ENCODE assay signal across 17 mouse cellular contexts in the genomic region with DNA sequence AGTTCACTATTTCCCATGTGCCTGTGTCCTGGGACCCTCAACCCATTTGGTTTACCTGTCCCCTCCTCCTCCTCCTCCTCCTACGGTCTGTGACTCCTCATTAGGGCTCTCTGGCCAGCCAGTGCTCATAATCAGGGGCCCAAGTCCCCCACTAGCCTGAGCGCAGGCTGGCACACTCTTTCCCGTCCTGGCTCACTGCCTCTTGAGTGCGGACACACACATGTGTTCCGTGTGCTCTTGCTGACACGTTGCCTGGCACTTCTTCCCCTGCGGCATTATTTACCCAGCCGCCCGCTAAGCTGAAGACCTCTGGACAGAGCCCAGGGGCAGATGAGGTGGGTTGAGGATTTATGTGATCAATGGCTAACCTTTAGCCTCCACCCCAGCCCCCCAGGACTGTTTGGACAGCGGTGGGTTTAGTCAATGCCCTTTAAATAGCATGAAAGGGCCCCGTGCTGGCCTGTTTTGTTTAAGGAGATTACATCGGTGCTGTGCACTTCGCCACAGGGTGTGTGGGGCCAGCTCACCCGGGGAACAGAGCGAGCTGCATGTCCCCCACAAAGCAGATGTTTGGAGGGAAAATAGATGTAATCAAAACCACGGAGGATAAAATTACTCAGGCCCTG. TPM values are rescaled to one million over a fixed set of nuclear protein-coding genes. Genes with fewer than 3 reads are reported as not detected.
A peak's percentile ranks its signal among the peaks of the same experiment; 100 is the strongest.
DNase-seq lines count a peak whose midpoint lies in the region; ATAC-seq and TF ChIP-seq lines count a peak whose summit lies in the region.
"Had no signal": no experiment of that assay in that cellular context is flagged by ENCODE, and none has a peak within 500 bp of the region (broad histone marks: within the 10 kb centered on the region; RNA-seq: fewer than 3 reads in every experiment).

No protein-coding gene starts in this region.

- H3K4me3 ChIP-seq in heart, embryonic 10.5 days, result no peak overlapping the region
- H3K4me3 ChIP-seq in midbrain, embryonic 12.5 days, result no peak overlapping the region
- H3K4me3 ChIP-seq in left cerebral cortex, adult 2 months, result no peak overlapping the region
- H3K4me3 ChIP-seq: forebrain, embryonic 15.5 days; intestine, embryonic 15.5 days; neural tube, embryonic 12.5 days had no signal

- H3K4me1 ChIP-seq in heart, embryonic 10.5 days, result peaks cover 25% of the 10 kb centered on the region
- peaks cover 9% of the 10 kb centered on the region for H3K4me1 ChIP-seq in midbrain, embryonic 12.5 days

- intact Hi-C loops in heart, postnatal 14 days (cut with DNase I), result loop anchor here (5.0 to 10.0 kb wide), 2 partner anchors 240 to 458 kb away; no protein-coding TSS in a partner anchor
- intact Hi-C loops in left cerebral cortex, adult 2 months (cut with DNase I), result no loop called here

- peak overlapping the region; percentile 29; the same call in 1 of the 2 replicates for H3K27ac ChIP-seq in heart, embryonic 10.5 days
- H3K27ac ChIP-seq in midbrain, embryonic 12.5 days (replicated peaks), result no peak overlapping the region
- no peak overlapping the region for H3K27ac ChIP-seq in left cerebral cortex, adult 2 months
- H3K27ac ChIP-seq: forebrain, embryonic 15.5 days; intestine, embryonic 15.5 days; neural tube, embryonic 12.5 days had no signal

- H3K9ac ChIP-seq in midbrain, embryonic 12.5 days (replicated peaks), result peak overlapping the region; percentile 24; the same call in 1 of the 2 replicates
- H3K9ac ChIP-seq: forebrain, embryonic 15.5 days; intestine, embryonic 15.5 days; neural tube, embryonic 12.5 days had no signal

- no peak for TF ChIP-seq CTCF in left cerebral cortex, adult 2 months (IDR thresholded peaks at IDR 0.05)

- no peaks in the 10 kb centered on the region for H3K36me3 ChIP-seq in heart, embryonic 10.5 days
- H3K36me3 ChIP-seq in midbrain, embryonic 12.5 days, result no peaks in the 10 kb centered on the region
- H3K36me3 ChIP-seq: forebrain, embryonic 15.5 days; intestine, embryonic 15.5 days; neural tube, embryonic 12.5 days had no signal

- H3K27me3 ChIP-seq in heart, embryonic 10.5 days (ENCODE audit: insufficient read depth, poor library complexity, severe bottlenecking), result peaks cover 24% of the 10 kb centered on the region
- peaks cover 94% of the 10 kb centered on the region for H3K27me3 ChIP-seq in midbrain, embryonic 12.5 days
- H3K27me3 ChIP-seq: neural tube, embryonic 12.5 days had no signal

- peak overlapping the region; percentile 13; the same call in 1 of the 2 replicates for H3K4me2 ChIP-seq in midbrain, embryonic 12.5 days (replicated peaks)
- H3K4me2 ChIP-seq: forebrain, embryonic 15.5 days; intestine, embryonic 15.5 days; neural tube, embryonic 12.5 days had no signal

- no peaks in the 10 kb centered on the region for H3K9me3 ChIP-seq in heart, embryonic 10.5 days
- H3K9me3 ChIP-seq in midbrain, embryonic 12.5 days, result no peaks in the 10 kb centered on the region
- H3K9me3 ChIP-seq: forebrain, embryonic 15.5 days; intestine, embryonic 15.5 days; neural tube, embryonic 12.5 days had no signal

- WGBS in heart, embryonic 10.5 days, result 49% methylated on average over 16 of the region's 16 CpGs
- 6% methylated on average over 16 of the region's 16 CpGs for WGBS in midbrain, embryonic 12.5 days

- no peak for ATAC-seq in midbrain, embryonic 12.5 days (ENCODE audit: low FRiP score, low read depth)
- ATAC-seq: forebrain, embryonic 15.5 days; intestine, embryonic 15.5 days had no signal

- no peak for DNase-seq in heart, embryonic 10.5 days (ENCODE audit: low spot score)
- no peak for DNase-seq in heart, postnatal 14 days
- DNase-seq in embryo, embryonic 9.5 days (ENCODE audit: extremely low spot score), result peak; percentile 51
- DNase-seq in liver, result peak; percentile 55
- no peak for DNase-seq in lung, postnatal 14 days
- DNase-seq in cerebellum, adult 8-10 months, result no peak
- no peak for DNase-seq in left cerebral cortex, adult 2 months (ENCODE audit: extremely low spot score in 1 of 2, low spot score in 2 of 2)
- DNase-seq: cerebellum, adult 9-10 months; kidney, postnatal 14 days; lung, postnatal 36 days; thymus, adult 18-20 months had no signal

RNA-seq across cellular contexts. Expression of gene Alx4, which starts 20.2 kb away (rescaled TPM):
- polyA plus RNA-seq in heart, embryonic 10.5 days (2016; fragmentation: Nextera tagmentation; extraction: Ambion mirVana), result 0.83 and 3.6 TPM in 2 replicates
- under 1 TPM; 0.10 to 0.15 TPM for total RNA-seq in heart, postnatal 14 days (2021)
- 4.2 and 5.7 TPM in 2 replicates for polyA plus RNA-seq in midbrain, embryonic 12.5 days (2016; fragmentation: Nextera tagmentation; extraction: Ambion mirVana)
- total RNA-seq in left cerebral cortex, adult 2 months (2021), result 1 to 10 TPM in 1 of 2 experiments, under 1 TPM in 1; 0.75 to 1.3 TPM
- total RNA-seq: hematopoietic stem cell, adult 5-6 weeks; liver, adult 2 months had no signal
- polyA plus RNA-seq: liver, adult 2 months had no signal

Comparison
In these comparisons a context has a peak if more than half of its experiments do, and no peak if none do; other contexts are left out.
1. DNase-seq: peak in embryo, embryonic 9.5 days (single experiment) and liver (single experiment); none in heart, embryonic 10.5 days (single experiment), heart, postnatal 14 days (0 of 2), lung, postnatal 14 days (single experiment), cerebellum, adult 8-10 months (single experiment) and left cerebral cortex, adult 2 months (0 of 2).